Comparison of ENCODE assay signal across 8 mouse cellular contexts in genomic region chr2:152197301-152197712, GRCm38 (mm10). TPM values are rescaled to one million over a fixed set of nuclear protein-coding genes. Genes with fewer than 3 reads are reported as not detected.
DNase-seq lines count a peak whose midpoint lies in the region; ATAC-seq and TF ChIP-seq lines count a peak whose summit lies in the region.

No protein-coding gene starts in this region.

- POLR2A ChIA-PET in Patski (lab: Charles Lee), result no interaction called here

- 43% methylated on average over 10 of the region's 10 CpGs for WGBS in hindbrain, embryonic 12.5 days
- 41% methylated on average over 10 of the region's 10 CpGs for WGBS in lung, postnatal 0 days

- peak; percentile 86 for TF ChIP-seq CTCF in Patski (IDR thresholded peaks at IDR 0.05)
- peak; percentile 91 for TF ChIP-seq CTCF in lung, postnatal 0 days (IDR thresholded peaks at IDR 0.05)

- H3K9ac ChIP-seq in hindbrain, embryonic 12.5 days, result no peak overlapping the region
- H3K9ac ChIP-seq in lung, postnatal 0 days (replicated peaks; ENCODE audit: low read depth), result no peak overlapping the region

- H3K27me3 ChIP-seq in Patski, result no peaks in the 10 kb centered on the region
- H3K27me3 ChIP-seq in hindbrain, embryonic 12.5 days, result no peaks in the 10 kb centered on the region
- no peaks in the 10 kb centered on the region for H3K27me3 ChIP-seq in lung, postnatal 0 days (replicated peaks; ENCODE audit: insufficient read depth, low read length)

- no peaks in the 10 kb centered on the region for H3K36me3 ChIP-seq in hindbrain, embryonic 12.5 days
- H3K36me3 ChIP-seq in lung, postnatal 0 days (ENCODE audit: insufficient read depth, low read length), result no peaks in the 10 kb centered on the region

- H3K9me3 ChIP-seq in hindbrain, embryonic 12.5 days (replicated peaks), result no peaks in the 10 kb centered on the region
- no peaks in the 10 kb centered on the region for H3K9me3 ChIP-seq in lung, postnatal 0 days (ENCODE audit: low read length)

- in situ Hi-C loops in Patski (cut with MboI; ENCODE audit: low pct_unique_long_range_greater_than_20kb), result loop anchor here (5.0 to 10.0 kb wide), 4 partner anchors 80 to 323 kb away; partner anchors contain the start of gene Scrt2

- no peak overlapping the region for H3K27ac ChIP-seq in hindbrain, embryonic 12.5 days
- no peak overlapping the region for H3K27ac ChIP-seq in lung, postnatal 0 days (ENCODE audit: low read length)

- CTCF ChIA-PET in Patski (lab: Charles Lee), result interaction anchor here (0.7 to 2.0 kb wide), 4 partner anchors 88 to 177 kb away, joined by 3 to 9 read pairs (median 4); no protein-coding TSS in a partner anchor

- peak; percentile 30 for DNase-seq in Patski (ENCODE audit: low read depth, low spot score)
- peak; percentile 66 for DNase-seq in cerebellum, adult 8-10 months
- DNase-seq in layer of hippocampus, adult 9-10 months (ENCODE audit: low spot score), result peak; percentile 60
- DNase-seq in lung, postnatal 0 days (ENCODE audit: low spot score), result peak; percentile 87
- peak; percentile 58 for DNase-seq in ovary, postnatal 14 days (ENCODE audit: low spot score)
- peak; percentile 57 for DNase-seq in thymus, postnatal 14 days

- H3K4me2 ChIP-seq in hindbrain, embryonic 12.5 days (replicated peaks), result no peak overlapping the region
- no peak overlapping the region for H3K4me2 ChIP-seq in lung, postnatal 0 days (replicated peaks; ENCODE audit: low read depth, low read length)

- no peak overlapping the region for H3K4me3 ChIP-seq in hindbrain, embryonic 12.5 days
- H3K4me3 ChIP-seq in lung, postnatal 0 days (ENCODE audit: low read depth, low read length), result no peak overlapping the region

- H3K4me1 ChIP-seq in hindbrain, embryonic 12.5 days, result no peaks in the 10 kb centered on the region
- no peaks in the 10 kb centered on the region for H3K4me1 ChIP-seq in lung, postnatal 0 days (ENCODE audit: insufficient read depth, low read depth, low read length)

- ATAC-seq in Patski, result peak; percentile 67
- ATAC-seq in frontal cortex, adult (ENCODE audit: low TSS enrichment), result peak; percentile 96
- ATAC-seq in hindbrain, embryonic 12.5 days (ENCODE audit: low FRiP score), result peak; percentile 84
- ATAC-seq in lung, postnatal 0 days, result peak; percentile 74

- no peak for TF ChIP-seq EP300 in lung, postnatal 0 days (IDR thresholded peaks at IDR 0.05)

RNA-seq across cellular contexts. Expression of gene Csnk2a1, which starts 29.3 kb away (rescaled TPM):
- 97.9 TPM for polyA plus RNA-seq in Patski (2021)
- 88.4 and 90.6 TPM in 2 replicates for polyA plus RNA-seq in hindbrain, embryonic 12.5 days (2016; fragmentation: Nextera tagmentation; extraction: Ambion mirVana)
- 62.4 and 70.4 TPM in 2 replicates for polyA plus RNA-seq in lung, postnatal 0 days (2015; fragmentation: Nextera tagmentation; extraction: Ambion mirVana)

RNA-seq across cellular contexts. Expression of gene Tcf15, which starts 53.9 kb away (rescaled TPM):
- polyA plus RNA-seq in Patski (2021), result not detected
- polyA plus RNA-seq in hindbrain, embryonic 12.5 days (2016; fragmentation: Nextera tagmentation; extraction: Ambion mirVana), result 8.8 and 9.9 TPM in 2 replicates
- polyA plus RNA-seq in lung, postnatal 0 days (2015; fragmentation: Nextera tagmentation; extraction: Ambion mirVana), result 2.0 and 3.6 TPM in 2 replicates

Comparison
In these comparisons a context has a peak if more than half of its experiments do, and no peak if none do; other contexts are left out.
1. DNase-seq: peak in every context shown above with its lines; median percentile 87 in lung, postnatal 0 days; 66 in cerebellum, adult 8-10 months; 60 in layer of hippocampus, adult 9-10 months; 58 in ovary, postnatal 14 days; 57 in thymus, postnatal 14 days; 30 in Patski.